Mouse (Mus musculus) kidney, embryonic 14.5 days (tissue): ENCODE results near the gene Zdbf2. TPM values are rescaled to one million over a fixed set of nuclear protein-coding genes. Genes with fewer than 3 reads are reported as not detected.

Experiments used
- ATAC-seq: fragments of 200-750 bp; cut with Nextera tagmentation; 2 replicates; pipeline ENCODE4 v1.8.0; 2017; ENCODE audit warnings: moderate number of reproducible peaks, mild to moderate bottlenecking, moderate TSS enrichment, moderate library complexity; ENCODE audit not compliant: low FRiP score, low TSS enrichment
- H3K27ac ChIP-seq: fragments of 300-500 bp; sonication (generic); 2 replicates; pipeline ENCODE4 v1.5.1; 2014; ENCODE audit warnings: low read depth, mild to moderate bottlenecking, low read length, moderate library complexity, mixed read lengths
- H3K27me3 ChIP-seq: fragments of 300-500 bp; sonication (generic); 2 replicates; pipeline ENCODE4 v1.6.1; 2014; ENCODE audit warnings: mild to moderate bottlenecking, low read length; ENCODE audit not compliant: control insufficient read depth, insufficient read depth
- H3K36me3 ChIP-seq: fragments of 300-500 bp; sonication (generic); 2 replicates; pipeline ENCODE4 v1.6.1; 2014; ENCODE audit warnings: low read length, mixed read lengths; ENCODE audit not compliant: control insufficient read depth, insufficient read depth
- H3K4me1 ChIP-seq: fragments of 300-500 bp; sonication (generic); 2 replicates; pipeline ENCODE4 v1.6.1; 2014; ENCODE audit warnings: low read length, mixed read lengths; ENCODE audit not compliant: control insufficient read depth, insufficient read depth
- H3K4me2 ChIP-seq: fragments of 300-500 bp; sonication (generic); replicated peaks from 2 replicates; pipeline ENCODE4 v1.6.1; 2014; ENCODE audit warnings: low read depth, mild to moderate bottlenecking, low read length
- H3K4me3 ChIP-seq: fragments of 300-500 bp; sonication (generic); 2 replicates; pipeline ENCODE4 v1.5.1; 2014; ENCODE audit warnings: mild to moderate bottlenecking, low read length
- H3K9ac ChIP-seq: fragments of 300-500 bp; sonication (generic); 2 replicates; pipeline ENCODE4 v1.6.1; 2014; ENCODE audit warnings: low read depth, mild to moderate bottlenecking, low read length, moderate library complexity
- H3K9me3 ChIP-seq: fragments of 300-500 bp; sonication (generic); 2 replicates; pipeline ENCODE4 v1.6.1; 2016; ENCODE audit warnings: low read length; ENCODE audit not compliant: control insufficient read depth
- WGBS: fragments of 180-500 bp; shearing (Covaris S2); extraction: QIAGEN DNeasy Blood & Tissue Kit; methylation state at CpG from one replicate; pipeline ENCODE4 v1.1.7; 2014; 5-methylcytosine and 5-hydroxymethylcytosine counted together
- polyA plus RNA-seq: library from polyadenylated mRNA; unstranded; fragments of >200 nt; fragmentation: Nextera tagmentation; extraction: Ambion mirVana; gene quantifications from 2 replicates; pipeline ENCODE4 v1.2.1, GENCODE M21; 2014

Zdbf2 gene
- polyA plus RNA-seq, 1 experiment from 2014 or later, result 8.6 TPM

DNA sequence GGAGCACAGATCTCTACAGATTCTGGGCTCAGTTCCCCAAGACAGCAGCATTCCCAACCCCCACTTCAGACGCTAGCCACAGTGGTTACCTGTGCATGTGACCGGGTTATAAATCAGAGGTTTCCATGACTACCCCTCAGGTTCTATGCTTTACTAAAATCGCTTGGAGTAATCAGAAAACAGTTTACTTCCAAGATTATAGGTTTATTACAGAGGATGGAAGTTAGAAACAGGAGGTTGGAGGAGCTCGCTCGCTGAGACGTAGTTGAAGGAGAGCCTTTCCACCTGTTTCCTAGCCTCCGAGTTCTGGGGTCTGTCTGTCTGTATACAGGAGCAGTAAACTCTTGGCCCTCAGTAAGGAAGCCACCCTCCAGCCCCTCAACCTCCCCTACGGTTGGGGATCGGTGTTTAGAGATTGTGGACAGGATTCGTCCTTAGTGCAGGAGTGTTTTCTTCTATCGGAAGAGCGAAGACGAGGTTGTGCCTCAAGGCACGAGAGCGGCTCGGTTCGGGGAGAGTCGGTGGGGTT, 25.2 kb upstream of the Zdbf2 start:
- H3K4me3 ChIP-seq, result peak overlapping the region; percentile 13
- no peaks in the 10 kb centered on the region for H3K36me3 ChIP-seq
- peaks cover 64% of the 10 kb centered on the region for H3K27me3 ChIP-seq
- 1% methylated on average over 18 of the region's 18 CpGs for WGBS
- H3K4me1 ChIP-seq, result no peaks in the 10 kb centered on the region
- no peaks in the 10 kb centered on the region; the same call in 1 of the 2 replicates for H3K9me3 ChIP-seq
- no peak overlapping the region for H3K9ac ChIP-seq
- no peak overlapping the region for H3K27ac ChIP-seq
- ATAC-seq, result peak; percentile 32; the same call in 1 of the 2 replicates
- peak overlapping the region; percentile 46 for H3K4me2 ChIP-seq

DNA sequence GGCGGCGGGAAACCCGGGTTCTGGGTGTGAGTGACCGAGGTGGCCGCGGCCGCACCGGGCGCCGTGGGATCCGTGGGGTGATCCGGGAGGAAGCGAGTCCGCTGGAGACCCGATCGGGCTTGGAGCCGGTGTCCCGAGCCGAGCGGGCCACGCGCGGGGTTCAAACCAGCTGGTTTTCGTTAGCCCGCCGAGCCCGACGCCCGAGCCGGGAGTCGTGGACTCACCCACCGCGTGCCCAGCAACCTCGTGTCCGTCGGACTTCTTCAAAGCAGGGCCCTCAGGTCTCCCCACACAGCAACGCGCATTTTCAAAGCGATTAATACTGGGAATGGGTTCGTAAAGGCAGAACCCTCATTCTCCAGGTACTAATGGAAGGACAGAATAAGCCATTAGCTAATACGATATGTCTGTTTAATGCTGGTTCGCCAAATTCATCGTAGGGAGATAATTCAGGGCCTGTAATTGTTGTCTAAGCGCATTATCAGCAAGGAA, 24.7 kb upstream of the Zdbf2 start:
- Histone ChIP-seq H3K9ac (no peak overlapping the region), H3K27me3 (peaks cover 69% of the 10 kb centered on the region), H3K27ac (no peak overlapping the region), H3K36me3 (no peaks in the 10 kb centered on the region), H3K4me3 (peak overlapping the region; percentile 13), H3K9me3 (no peaks in the 10 kb centered on the region; the same call in 1 of the 2 replicates), H3K4me1 (no peaks in the 10 kb centered on the region), H3K4me2 (peak overlapping the region; percentile 46)
- WGBS, result 2% methylated on average over 44 of the region's 44 CpGs
- no peak; the same call in 1 of the 2 replicates for ATAC-seq

DNA sequence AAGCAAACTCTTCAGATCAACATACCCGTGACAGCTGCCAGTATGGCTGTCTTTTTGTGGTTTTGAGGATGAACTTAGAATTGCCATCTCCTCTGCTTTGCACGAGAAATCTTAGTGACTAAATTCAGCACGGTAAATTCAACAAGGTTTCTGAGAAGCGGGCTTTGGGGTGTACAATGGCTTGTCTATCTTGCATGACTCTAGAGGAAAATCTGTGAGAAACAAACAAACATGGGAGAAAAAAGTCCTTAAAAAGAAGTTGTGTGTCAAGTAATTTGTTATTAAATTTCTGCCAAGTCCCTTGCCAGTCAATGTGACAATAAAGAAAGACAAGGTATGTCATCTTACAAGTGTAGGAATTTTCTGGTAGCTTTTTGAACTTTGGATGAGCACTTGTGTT, 23.8 kb upstream of the Zdbf2 start:
- no peak overlapping the region for H3K9ac ChIP-seq
- 50% methylated on average over 4 of the region's 4 CpGs for WGBS
- no peaks in the 10 kb centered on the region for H3K36me3 ChIP-seq
- no peaks in the 10 kb centered on the region for H3K4me1 ChIP-seq
- H3K27me3 ChIP-seq, result peaks cover 70% of the 10 kb centered on the region
- no peak overlapping the region for H3K27ac ChIP-seq
- no peak overlapping the region for H3K4me2 ChIP-seq
- ATAC-seq, result no peak
- no peaks in the 10 kb centered on the region; the same call in 1 of the 2 replicates for H3K9me3 ChIP-seq
- H3K4me3 ChIP-seq, result no peak overlapping the region

DNA sequence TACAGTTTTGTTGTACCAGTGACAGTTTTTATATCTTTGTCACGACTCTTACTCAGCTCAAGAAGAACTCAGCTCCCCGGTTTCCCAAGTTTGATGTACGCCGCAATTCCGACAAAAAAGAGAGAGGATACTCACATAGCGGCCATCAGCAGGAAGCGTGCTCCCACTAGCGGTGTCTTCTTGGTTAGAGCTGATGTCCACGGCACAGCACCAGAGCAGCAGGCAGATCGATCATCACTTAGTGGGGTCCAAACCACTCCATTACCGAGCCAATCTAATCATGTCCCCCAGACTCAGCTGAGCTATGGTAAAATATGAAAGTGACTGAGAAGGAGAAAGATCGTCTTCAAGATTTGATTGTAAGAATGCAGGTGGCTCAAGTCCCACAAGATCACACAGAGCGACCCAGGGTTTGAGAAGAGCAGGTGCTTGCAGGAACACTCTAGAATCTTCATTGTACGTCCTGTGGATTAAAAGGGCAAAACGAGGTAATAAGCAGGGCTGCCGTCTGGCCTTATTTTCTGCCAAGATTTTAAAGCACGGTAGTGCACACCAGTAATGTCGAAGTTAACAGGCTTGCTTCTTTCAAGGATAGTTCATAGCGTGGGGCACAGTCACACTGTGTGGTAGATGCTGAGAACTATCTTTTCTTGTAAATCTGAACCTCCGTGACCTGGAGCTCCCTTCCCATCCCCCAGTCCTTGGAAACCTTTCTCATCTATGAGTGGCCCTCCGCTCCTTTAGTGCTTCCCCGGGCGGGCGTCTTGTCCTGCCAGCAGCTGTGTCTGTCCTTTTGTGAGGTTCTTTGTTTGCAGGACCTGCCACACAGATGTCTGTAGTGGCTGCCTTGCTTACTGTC, 20.5 kb upstream of the Zdbf2 start:
- no peak overlapping the region for H3K9ac ChIP-seq
- no peak for ATAC-seq
- WGBS, result 43% methylated on average over 24 of the region's 24 CpGs
- no peaks in the 10 kb centered on the region; the same call in 1 of the 2 replicates for H3K9me3 ChIP-seq
- no peaks in the 10 kb centered on the region for H3K36me3 ChIP-seq
- no peak overlapping the region for H3K27ac ChIP-seq
- H3K27me3 ChIP-seq, result peaks cover 78% of the 10 kb centered on the region
- no peak overlapping the region for H3K4me3 ChIP-seq
- H3K4me1 ChIP-seq, result no peaks in the 10 kb centered on the region
- H3K4me2 ChIP-seq, result no peak overlapping the region

DNA sequence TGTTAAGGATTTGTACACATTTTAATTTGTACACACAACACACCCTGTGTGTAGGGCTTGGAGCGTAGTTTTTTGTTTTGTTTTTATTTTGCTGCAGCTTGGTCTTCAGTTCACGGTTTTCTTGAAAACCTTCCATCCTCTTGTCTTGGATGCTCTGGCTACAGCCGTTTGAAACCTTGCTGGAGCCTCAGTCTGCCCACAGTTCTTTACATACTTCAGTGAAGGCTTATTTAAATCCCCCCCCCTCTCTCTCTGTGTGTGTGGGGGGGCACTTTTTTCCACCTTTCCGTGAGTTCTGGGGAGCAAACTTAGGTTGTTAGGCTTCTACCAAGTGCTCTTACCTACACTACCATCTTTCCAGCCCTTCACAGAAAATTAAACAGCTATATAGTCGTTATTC, 19.8 kb upstream of the Zdbf2 start:
- no peak for ATAC-seq
- Histone ChIP-seq H3K27me3 (peaks cover 82% of the 10 kb centered on the region), H3K36me3 (no peaks in the 10 kb centered on the region), H3K27ac (no peak overlapping the region), H3K4me1 (no peaks in the 10 kb centered on the region), H3K9me3 (no peaks in the 10 kb centered on the region; the same call in 1 of the 2 replicates), H3K4me2 (no peak overlapping the region), H3K9ac (no peak overlapping the region), H3K4me3 (no peak overlapping the region)
- 40% methylated on average over 5 of the region's 5 CpGs for WGBS

DNA sequence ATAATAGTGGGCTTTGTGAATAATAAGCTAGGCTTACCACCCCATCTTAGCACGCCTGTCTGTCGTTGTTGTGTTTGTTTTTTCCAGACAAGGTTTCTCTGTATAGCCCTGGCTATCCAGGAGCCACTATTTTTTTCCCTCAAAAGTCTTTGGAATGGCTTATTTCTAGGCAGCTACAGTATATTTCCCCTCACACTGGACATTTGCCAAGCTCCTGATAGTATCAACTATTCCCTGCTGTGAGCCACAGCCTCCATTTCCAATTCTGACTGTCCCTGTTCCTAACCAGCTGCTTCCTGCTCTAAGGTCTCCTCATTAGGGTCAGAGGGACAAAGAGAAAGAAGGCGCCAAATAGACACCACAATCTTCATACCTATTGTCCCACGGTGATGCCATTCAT, 18.0 kb upstream of the Zdbf2 start:
- Histone ChIP-seq H3K4me1 (no peaks in the 10 kb centered on the region), H3K9ac (no peak overlapping the region), H3K36me3 (no peaks in the 10 kb centered on the region), H3K4me2 (no peak overlapping the region), H3K4me3 (no peak overlapping the region), H3K27ac (no peak overlapping the region), H3K9me3 (no peaks in the 10 kb centered on the region), H3K27me3 (peaks cover 78% of the 10 kb centered on the region)
- no peak for ATAC-seq
- 31% methylated on average over 4 of the region's 4 CpGs for WGBS

DNA sequence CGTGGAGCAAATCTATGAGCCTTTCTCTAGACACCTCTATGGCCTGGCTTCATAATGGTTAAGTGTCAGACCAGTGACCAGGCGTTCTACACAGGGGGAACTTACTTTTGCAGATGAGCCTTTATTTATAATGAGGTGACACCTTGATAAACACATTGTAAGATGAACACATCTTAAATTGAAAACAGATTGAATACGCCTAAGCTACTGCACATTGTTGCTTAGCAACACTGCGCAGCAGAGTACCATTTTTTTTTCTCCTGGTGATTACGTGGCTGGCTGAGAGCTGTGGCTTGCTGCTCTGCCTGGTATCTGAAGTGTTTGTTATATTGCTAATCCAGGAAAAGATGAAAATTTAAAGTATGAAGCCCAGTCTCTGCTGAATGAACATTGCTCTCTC, 17.0 kb upstream of the Zdbf2 start:
- Histone ChIP-seq H3K4me3 (no peak overlapping the region), H3K4me1 (no peaks in the 10 kb centered on the region), H3K27ac (no peak overlapping the region), H3K27me3 (peaks cover 86% of the 10 kb centered on the region), H3K4me2 (no peak overlapping the region), H3K9ac (no peak overlapping the region), H3K9me3 (no peaks in the 10 kb centered on the region), H3K36me3 (no peaks in the 10 kb centered on the region)
- WGBS, result 33% methylated on average over 5 of the region's 5 CpGs
- no peak for ATAC-seq

DNA sequence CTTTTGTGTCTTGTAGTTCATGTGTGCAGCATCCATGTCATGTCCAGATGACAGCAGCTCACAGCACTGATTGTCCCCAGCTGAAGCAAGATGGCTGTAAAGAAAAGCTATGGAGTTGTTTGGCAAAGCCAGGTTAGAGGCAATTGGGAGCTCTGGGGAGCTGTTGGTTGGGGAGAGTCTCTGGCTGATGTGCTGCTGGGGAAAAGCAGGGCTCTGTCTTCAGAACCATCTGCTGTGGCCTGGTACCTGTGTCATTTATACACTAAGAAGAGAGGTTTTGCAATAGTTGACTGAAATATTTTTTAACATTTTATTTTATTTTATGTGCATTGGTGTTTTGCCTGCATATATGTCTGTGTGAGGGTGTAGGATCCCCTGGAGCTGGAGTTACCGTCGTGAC, 14.6 kb upstream of the Zdbf2 start:
- 38% methylated on average over 2 of the region's 2 CpGs for WGBS
- Histone ChIP-seq H3K27ac (no peak overlapping the region), H3K4me1 (no peaks in the 10 kb centered on the region), H3K9me3 (no peaks in the 10 kb centered on the region), H3K4me3 (no peak overlapping the region), H3K27me3 (peaks cover 74% of the 10 kb centered on the region), H3K9ac (no peak overlapping the region), H3K4me2 (no peak overlapping the region), H3K36me3 (no peaks in the 10 kb centered on the region)
- no peak for ATAC-seq

DNA sequence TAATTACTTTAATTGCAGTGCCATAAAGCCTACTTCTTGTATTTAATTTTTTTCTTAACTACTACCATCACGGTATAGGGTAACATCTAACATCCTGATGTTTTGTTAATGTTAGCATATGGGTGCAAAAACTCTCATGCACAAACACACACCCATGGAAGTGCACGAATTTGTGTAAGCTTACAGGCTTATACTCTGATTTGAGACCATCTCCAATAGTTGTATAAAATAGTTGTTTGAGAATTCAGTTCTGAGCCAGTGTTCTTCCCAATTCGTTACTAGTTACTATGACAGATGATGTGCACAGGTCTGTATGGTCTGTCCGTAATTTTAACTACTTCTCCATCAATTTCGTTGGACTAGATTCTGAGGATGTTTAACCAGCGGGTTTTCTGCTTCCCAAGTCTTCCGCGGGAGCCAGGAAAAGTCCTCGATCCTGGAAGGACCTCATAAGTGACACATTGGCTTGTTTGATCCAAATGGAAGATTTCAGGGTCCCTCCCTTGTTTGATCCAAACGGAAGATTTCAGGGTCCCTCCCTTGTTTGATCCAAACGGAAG, 13.7 kb upstream of the Zdbf2 start:
- ATAC-seq, result no peak
- Histone ChIP-seq H3K27me3 (peaks cover 78% of the 10 kb centered on the region), H3K9ac (no peak overlapping the region), H3K4me1 (no peaks in the 10 kb centered on the region), H3K9me3 (no peaks in the 10 kb centered on the region), H3K27ac (no peak overlapping the region), H3K36me3 (no peaks in the 10 kb centered on the region), H3K4me3 (no peak overlapping the region), H3K4me2 (no peak overlapping the region)
- WGBS, result 46% methylated on average over 11 of the region's 11 CpGs
